Mouse (Mus musculus) neural tube, embryonic 15.5 days (tissue): ENCODE results near the gene Rbfox1. TPM values are rescaled to one million over a fixed set of nuclear protein-coding genes. Genes with fewer than 3 reads are reported as not detected.

Source experiments
- ATAC-seq: fragments of 200-750 bp; cut with Nextera tagmentation; 2 replicates; pipeline ENCODE4 v1.8.0; 2017; ENCODE audit warnings: mild to moderate bottlenecking, moderate TSS enrichment, moderate library complexity; ENCODE audit not compliant: low FRiP score
- H3K27ac ChIP-seq: fragments of 300-500 bp; sonication (generic); replicated peaks from 2 replicates; pipeline ENCODE4 v1.5.1; 2015; ENCODE audit warnings: mild to moderate bottlenecking, inconsistent platforms
- H3K27me3 ChIP-seq: fragments of 300-500 bp; sonication (generic); replicated peaks from 2 replicates; pipeline ENCODE4 v1.6.1; 2015; ENCODE audit warnings: inconsistent platforms
- H3K36me3 ChIP-seq: fragments of 300-500 bp; sonication (generic); 2 replicates; pipeline ENCODE4 v1.6.1; 2015; ENCODE audit warnings: inconsistent platforms
- H3K4me1 ChIP-seq: fragments of 300-500 bp; sonication (generic); 2 replicates; pipeline ENCODE4 v1.6.1; 2015; ENCODE audit warnings: inconsistent platforms
- H3K4me2 ChIP-seq: fragments of 300-500 bp; sonication (generic); 2 replicates; pipeline ENCODE4 v1.6.1; 2015; ENCODE audit warnings: inconsistent platforms, mild to moderate bottlenecking, moderate library complexity
- H3K4me3 ChIP-seq: fragments of 300-500 bp; sonication (generic); replicated peaks from 2 replicates; pipeline ENCODE4 v1.5.1; 2015; ENCODE audit warnings: mild to moderate bottlenecking, inconsistent platforms
- H3K9ac ChIP-seq: fragments of 300-500 bp; sonication (generic); replicated peaks from 2 replicates; pipeline ENCODE4 v1.6.1; 2015; ENCODE audit warnings: mild to moderate bottlenecking, inconsistent platforms
- H3K9me3 ChIP-seq: fragments of 300-500 bp; sonication (generic); replicated peaks from 2 replicates; pipeline ENCODE4 v1.6.1; 2016; ENCODE audit warnings: inconsistent platforms
- WGBS: fragments of 180-500 bp; shearing (Covaris S2); methylation state at CpG from one replicate; pipeline ENCODE4 v1.1.7; 2015; ENCODE audit warnings: mixed read lengths; 5-methylcytosine and 5-hydroxymethylcytosine counted together
- polyA plus RNA-seq: library from polyadenylated mRNA; unstranded; fragments of >200 nt; fragmentation: Nextera tagmentation; extraction: Ambion mirVana; gene quantifications from 2 replicates; pipeline ENCODE4 v1.2.1, GENCODE M21; 2015

The Rbfox1 gene
- polyA plus RNA-seq, 1 experiment from 2014 or later = 351 TPM

GRCm38 (mm10) chr16:6149345-6149744 lies 264.2 kb downstream of the Rbfox1 start:
- H3K4me3 ChIP-seq = no peak overlapping the region
- no peaks in the 10 kb centered on the region for H3K36me3 ChIP-seq
- H3K27me3 ChIP-seq = no peaks in the 10 kb centered on the region
- no peak overlapping the region for H3K9ac ChIP-seq
- ATAC-seq = no peak
- WGBS = 77% methylated on average over 4 of the region's 4 CpGs
- H3K4me2 ChIP-seq = no peak overlapping the region
- H3K27ac ChIP-seq = no peak overlapping the region
- H3K4me1 ChIP-seq = peaks cover 6% of the 10 kb centered on the region; the same call in 1 of the 2 replicates
- H3K9me3 ChIP-seq = no peaks in the 10 kb centered on the region

GRCm38 (mm10) chr16:6155556-6155955 lies 270.4 kb downstream of the Rbfox1 start:
- H3K4me3 ChIP-seq = no peak overlapping the region
- H3K9ac ChIP-seq = no peak overlapping the region
- H3K27ac ChIP-seq = no peak overlapping the region
- no peak overlapping the region for H3K4me2 ChIP-seq
- no peaks in the 10 kb centered on the region for H3K27me3 ChIP-seq
- H3K9me3 ChIP-seq = no peaks in the 10 kb centered on the region
- ATAC-seq = no peak
- no peaks in the 10 kb centered on the region for H3K4me1 ChIP-seq
- no peaks in the 10 kb centered on the region for H3K36me3 ChIP-seq
- 78% methylated on average over 2 of the region's 2 CpGs for WGBS

- Histone ChIP-seq H3K9me3 (no peaks in the 10 kb centered on the region), H3K4me3 (no peak overlapping the region), H3K9ac (no peak overlapping the region), H3K27ac (no peak overlapping the region), H3K4me2 (no peak overlapping the region), H3K4me1 (no peaks in the 10 kb centered on the region), H3K27me3 (no peaks in the 10 kb centered on the region), H3K36me3 (no peaks in the 10 kb centered on the region)
- WGBS = 78% methylated on average over 4 of the region's 4 CpGs
- ATAC-seq = no peak
Observed at GRCm38 (mm10) chr16:6164476-6164875, 279.3 kb downstream of the Rbfox1 start.

- Histone ChIP-seq H3K9ac (no peak overlapping the region), H3K27me3 (no peaks in the 10 kb centered on the region), H3K4me3 (no peak overlapping the region), H3K4me2 (no peak overlapping the region), H3K4me1 (no peaks in the 10 kb centered on the region), H3K36me3 (no peaks in the 10 kb centered on the region), H3K27ac (no peak overlapping the region), H3K9me3 (no peaks in the 10 kb centered on the region)
- 83% methylated on average over 5 of the region's 5 CpGs for WGBS
- no peak for ATAC-seq
Observed at GRCm38 (mm10) chr16:6169346-6169745, 284.2 kb downstream of the Rbfox1 start.

GRCm38 (mm10) chr16:6180819-6181218 lies 295.7 kb downstream of the Rbfox1 start:
- ATAC-seq = no peak
- Histone ChIP-seq H3K27ac (no peak overlapping the region), H3K9ac (no peak overlapping the region), H3K4me1 (no peaks in the 10 kb centered on the region), H3K27me3 (no peaks in the 10 kb centered on the region), H3K4me3 (no peak overlapping the region), H3K4me2 (no peak overlapping the region), H3K36me3 (no peaks in the 10 kb centered on the region), H3K9me3 (no peaks in the 10 kb centered on the region)
- 69% methylated on average over 9 of the region's 9 CpGs for WGBS

GRCm38 (mm10) chr16:6182329-6182728 lies 297.2 kb downstream of the Rbfox1 start:
- no peaks in the 10 kb centered on the region for H3K9me3 ChIP-seq
- no peaks in the 10 kb centered on the region for H3K36me3 ChIP-seq
- no peak overlapping the region for H3K9ac ChIP-seq
- H3K4me1 ChIP-seq = no peaks in the 10 kb centered on the region
- no peak overlapping the region for H3K27ac ChIP-seq
- H3K27me3 ChIP-seq = no peaks in the 10 kb centered on the region
- no peak overlapping the region for H3K4me3 ChIP-seq
- no peak for ATAC-seq
- no peak overlapping the region for H3K4me2 ChIP-seq

- Histone ChIP-seq H3K27me3 (no peaks in the 10 kb centered on the region), H3K4me1 (no peaks in the 10 kb centered on the region), H3K9me3 (no peaks in the 10 kb centered on the region), H3K4me3 (no peak overlapping the region), H3K9ac (no peak overlapping the region), H3K36me3 (no peaks in the 10 kb centered on the region), H3K4me2 (no peak overlapping the region), H3K27ac (no peak overlapping the region; the same call in 1 of the 2 replicates)
- ATAC-seq = no peak
- 63% methylated on average over 2 of the region's 2 CpGs for WGBS
Observed at GRCm38 (mm10) chr16:6192358-6192757, 307.2 kb downstream of the Rbfox1 start.

- no peak for ATAC-seq
Observed at GRCm38 (mm10) chr16:6206431-6206830, 321.3 kb downstream of the Rbfox1 start.

GRCm38 (mm10) chr16:6212916-6213315 lies 327.8 kb downstream of the Rbfox1 start:
- no peak overlapping the region for H3K4me3 ChIP-seq
- H3K36me3 ChIP-seq = no peaks in the 10 kb centered on the region
- WGBS = 21% methylated on average over 3 of the region's 3 CpGs
- no peak overlapping the region for H3K9ac ChIP-seq
- H3K9me3 ChIP-seq = no peaks in the 10 kb centered on the region
- H3K4me2 ChIP-seq = no peak overlapping the region
- H3K27me3 ChIP-seq = no peaks in the 10 kb centered on the region
- ATAC-seq = no peak; the same call in 1 of the 2 replicates
- peaks cover 13% of the 10 kb centered on the region for H3K4me1 ChIP-seq
- peak overlapping the region; percentile 54 for H3K27ac ChIP-seq

More at GRCm38 (mm10) chr16:6206431-6206830, 321.3 kb downstream of the Rbfox1 start:
- H3K36me3 ChIP-seq = no peaks in the 10 kb centered on the region
- H3K4me1 ChIP-seq = no peaks in the 10 kb centered on the region
- H3K4me3 ChIP-seq = no peak overlapping the region
- H3K27me3 ChIP-seq = no peaks in the 10 kb centered on the region
- no peak overlapping the region for H3K27ac ChIP-seq
- H3K9me3 ChIP-seq = no peaks in the 10 kb centered on the region
- H3K4me2 ChIP-seq = no peak overlapping the region
- H3K9ac ChIP-seq = no peak overlapping the region

GRCm38 (mm10) chr16:6227449-6227848 lies 342.3 kb downstream of the Rbfox1 start:
- Histone ChIP-seq H3K9me3 (no peaks in the 10 kb centered on the region), H3K27ac (no peak overlapping the region), H3K27me3 (no peaks in the 10 kb centered on the region), H3K4me2 (no peak overlapping the region), H3K36me3 (no peaks in the 10 kb centered on the region), H3K4me3 (no peak overlapping the region), H3K4me1 (peaks cover 4% of the 10 kb centered on the region; the same call in 1 of the 2 replicates), H3K9ac (no peak overlapping the region)
- no peak for ATAC-seq
- WGBS = 48% methylated on average over 6 of the region's 6 CpGs

- H3K4me3 ChIP-seq = no peak overlapping the region
- no peaks in the 10 kb centered on the region for H3K36me3 ChIP-seq
- H3K27ac ChIP-seq = no peak overlapping the region
- no peak overlapping the region for H3K4me2 ChIP-seq
- 95% methylated on average over 2 of the region's 2 CpGs for WGBS
- H3K9ac ChIP-seq = no peak overlapping the region
- no peaks in the 10 kb centered on the region for H3K4me1 ChIP-seq
- no peak for ATAC-seq
- no peaks in the 10 kb centered on the region for H3K9me3 ChIP-seq
- no peaks in the 10 kb centered on the region for H3K27me3 ChIP-seq
Observed at GRCm38 (mm10) chr16:6232966-6233365, 347.8 kb downstream of the Rbfox1 start.

- WGBS = 93% methylated on average over 4 of the region's 4 CpGs
- H3K36me3 ChIP-seq = no peaks in the 10 kb centered on the region
- no peak for ATAC-seq
Observed at GRCm38 (mm10) chr16:6241393-6241792, 356.2 kb downstream of the Rbfox1 start.

GRCm38 (mm10) chr16:6242468-6242867 lies 357.3 kb downstream of the Rbfox1 start:
- H3K36me3 ChIP-seq = no peaks in the 10 kb centered on the region
- 79% methylated on average over 3 of the region's 3 CpGs for WGBS
- ATAC-seq = no peak
- peaks cover 5% of the 10 kb centered on the region; the same call in 1 of the 2 replicates for H3K4me1 ChIP-seq
- H3K27ac ChIP-seq = no peak overlapping the region
- H3K9ac ChIP-seq = no peak overlapping the region
- no peaks in the 10 kb centered on the region for H3K27me3 ChIP-seq
- H3K9me3 ChIP-seq = no peaks in the 10 kb centered on the region
- H3K4me2 ChIP-seq = no peak overlapping the region
- no peak overlapping the region for H3K4me3 ChIP-seq

More at GRCm38 (mm10) chr16:6241393-6241792, 356.2 kb downstream of the Rbfox1 start:
- no peak overlapping the region for H3K27ac ChIP-seq
- no peak overlapping the region for H3K4me2 ChIP-seq
- no peak overlapping the region for H3K9ac ChIP-seq
- H3K4me3 ChIP-seq = no peak overlapping the region
- H3K9me3 ChIP-seq = no peaks in the 10 kb centered on the region
- no peaks in the 10 kb centered on the region for H3K27me3 ChIP-seq
- H3K4me1 ChIP-seq = peaks cover 5% of the 10 kb centered on the region; the same call in 1 of the 2 replicates
